Mouse (Mus musculus): ENCODE results near the gene Mknk2. TPM values are rescaled to one million over a fixed set of nuclear protein-coding genes. Genes with fewer than 3 reads are reported as not detected.

Gene Mknk2
- total RNA-seq, 2 experiments from 2014 or later = 162 to 331 TPM

Other genes with a start within 250 kb of the Mknk2 start
- 10 to 100 TPM; 32.9 to 44.2 TPM for gene Tcf3, start 244.5 kb downstream of the Mknk2 start, total RNA-seq (2021)
- gene Onecut3, start 183.3 kb downstream of the Mknk2 start, total RNA-seq (2021) = not detected
- 1 to 10 TPM in 1 of 2 experiments, under 1 TPM in 1; 0.80 to 1.1 TPM for gene Atp8b3, start 139.0 kb downstream of the Mknk2 start, total RNA-seq (2021)
- 10 to 100 TPM; 32.9 to 48.4 TPM for gene Rexo1, start 116.6 kb downstream of the Mknk2 start, total RNA-seq (2021)
- 10 to 100 TPM; 11.3 to 12.3 TPM for gene Klf16, start 100.8 kb downstream of the Mknk2 start, total RNA-seq (2021)
- gene Abhd17a, start 87.8 kb downstream of the Mknk2 start, total RNA-seq (2021) = 100 to 1,000 TPM in 1 of 2 experiments, 10 to 100 TPM in 1; 94.5 to 102 TPM
- 10 to 100 TPM; 49.7 to 54.4 TPM for gene Scamp4, start 75.2 kb downstream of the Mknk2 start, total RNA-seq (2021)
- 1 to 10 TPM; 1.8 to 2.1 TPM for gene Adat3, start 75.2 kb downstream of the Mknk2 start, total RNA-seq (2021)
- 1 to 10 TPM; 2.6 to 3.0 TPM for gene Gm49322, start 72.1 kb downstream of the Mknk2 start, total RNA-seq (2021)
- gene Csnk1g2, start 55.3 kb downstream of the Mknk2 start, total RNA-seq (2021) = 100 to 1,000 TPM; 134 to 140 TPM
- 10 to 100 TPM; 51.4 to 58.5 TPM for gene Btbd2, start 21.0 kb downstream of the Mknk2 start, total RNA-seq (2021)
- gene Mob3a, start 23.9 kb upstream of the Mknk2 start, total RNA-seq (2021) = 10 to 100 TPM; 16.1 to 29.6 TPM
- 10 to 100 TPM; 11.0 to 18.0 TPM for gene Izumo4, start 24.1 kb upstream of the Mknk2 start, total RNA-seq (2021)
- 100 to 1,000 TPM in 1 of 2 experiments, 10 to 100 TPM in 1; 97.1 to 104 TPM for gene Ap3d1, start 64.2 kb upstream of the Mknk2 start, total RNA-seq (2021)
- gene Dot1l, start 77.1 kb upstream of the Mknk2 start, total RNA-seq (2021) = 10 to 100 TPM; 61.0 to 66.4 TPM
- gene Sf3a2, start 120.1 kb upstream of the Mknk2 start, total RNA-seq (2021) = 10 to 100 TPM; 47.8 to 50.5 TPM
- 10 to 100 TPM; 69.0 to 87.2 TPM for gene Plekhj1, start 120.5 kb upstream of the Mknk2 start, total RNA-seq (2021)
- gene Amh, start 127.1 kb upstream of the Mknk2 start, total RNA-seq (2021) = 1 to 10 TPM in 1 of 2 experiments, under 1 TPM in 1; 0.83 to 1.5 TPM
- 1 to 10 TPM; 4.0 to 7.3 TPM for gene Jsrp1, start 135.4 kb upstream of the Mknk2 start, total RNA-seq (2021)
- 100 to 1,000 TPM; 903 to 981 TPM for gene Oaz1, start 148.5 kb upstream of the Mknk2 start, total RNA-seq (2021)
- 1 to 10 TPM; 4.1 to 6.3 TPM for gene Lingo3, start 165.9 kb upstream of the Mknk2 start, total RNA-seq (2021)
- gene Lsm7, start 177.1 kb upstream of the Mknk2 start, total RNA-seq (2021) = 10 to 100 TPM; 22.9 to 34.3 TPM
- 10 to 100 TPM; 24.0 to 28.3 TPM for gene Sppl2b, start 177.2 kb upstream of the Mknk2 start, total RNA-seq (2021)
- under 1 TPM; 0.10 to 0.13 TPM for gene Tmprss9, start 193.7 kb upstream of the Mknk2 start, total RNA-seq (2021)
- 100 to 1,000 TPM; 208 to 219 TPM for gene Timm13, start 222.9 kb upstream of the Mknk2 start, total RNA-seq (2021)
- 10 to 100 TPM; 14.1 to 15.2 TPM for gene Lmnb2, start 240.1 kb upstream of the Mknk2 start, total RNA-seq (2021)

Measured in adrenal gland, adult 18-20 months (tissue).